11 mouse cellular contexts compared by ENCODE assay signal in the genomic region with DNA sequence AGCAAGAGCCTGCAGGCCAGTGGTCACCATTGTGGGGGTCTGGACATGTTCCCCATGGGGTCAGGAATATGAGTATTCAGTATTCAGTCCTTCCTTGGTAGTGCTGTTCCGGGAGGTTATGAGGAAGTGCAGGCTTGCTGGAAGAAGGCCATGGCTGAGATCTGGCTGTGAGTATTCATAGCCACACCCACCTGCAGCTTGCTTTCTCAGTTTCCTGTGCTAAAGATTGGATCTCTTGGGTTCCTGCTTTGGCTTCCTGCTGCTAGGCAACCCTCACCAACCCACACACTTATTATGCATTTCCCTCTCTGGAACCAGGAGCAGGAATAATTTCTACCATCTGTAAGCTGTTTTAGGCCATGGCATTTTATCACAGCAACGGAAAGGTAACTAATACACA.
DNase-seq lines count a peak whose midpoint lies in the region; ATAC-seq lines count a peak whose summit lies in the region.
"Had no signal": no experiment of that assay in that cellular context is flagged by ENCODE, and none has a peak within 500 bp of the region (broad histone marks: within the 10 kb centered on the region; RNA-seq: fewer than 3 reads in every experiment).

No protein-coding gene starts in this region.

- intact Hi-C loops in left cerebral cortex, postnatal 10 days (cut with DNase I), result no loop called here

- DNase-seq in frontal cortex, postnatal 36 days (ENCODE audit: low spot score in 2 of 2), result peak; percentile 12 to 38
- DNase-seq in frontal cortex, postnatal 10 days (ENCODE audit: low spot score in 2 of 2), result no peak
- peak; percentile 35 to 48 for DNase-seq in left cerebral cortex, postnatal 10 days (ENCODE audit: extremely low spot score in 1 of 2, low spot score in 2 of 2)
- DNase-seq in left cerebral cortex, adult 8-10 months (ENCODE audit: low spot score in 2 of 2), result no peak
- DNase-seq in lung, postnatal 36 days, result peak; percentile 72
- DNase-seq in embryo, embryonic 10 days (ENCODE audit: low spot score), result no peak
- no peak for DNase-seq in spleen, adult 12 weeks (ENCODE audit: low spot score)
- DNase-seq: B cell, adult 2 months; cerebellum, adult 2 months; midbrain, embryonic 14.5 days had no signal

- ATAC-seq in activated CD4-positive, CD25-positive, alpha-beta regulatory T cell, adult 4 months, result peak; percentile 49

Comparison
In these comparisons a context has a peak if more than half of its experiments do, and no peak if none do; other contexts are left out.
1. DNase-seq: peak in frontal cortex, postnatal 36 days (2 of 2), left cerebral cortex, postnatal 10 days (2 of 2) and lung, postnatal 36 days (single experiment); none in frontal cortex, postnatal 10 days (0 of 2), left cerebral cortex, adult 8-10 months (0 of 2), embryo, embryonic 10 days (single experiment) and spleen, adult 12 weeks (single experiment).